ENCODE assay signal across 8 mouse cellular contexts in genomic region chr11:62247759-62248400, GRCm38 (mm10). TPM values are rescaled to one million over a fixed set of nuclear protein-coding genes. Genes with fewer than 3 reads are reported as not detected.
DNase-seq lines count a peak whose midpoint lies in the region; ATAC-seq and TF ChIP-seq lines count a peak whose summit lies in the region.

No protein-coding gene starts in this region.

- peak overlapping the region; percentile 58 for H3K9ac ChIP-seq in limb, embryonic 12.5 days (replicated peaks)

- WGBS in forebrain, embryonic 10.5 days = 42% methylated on average over 18 of the region's 18 CpGs
- WGBS in limb, embryonic 12.5 days = 39% methylated on average over 17 of the region's 18 CpGs
- 27% methylated on average over 18 of the region's 18 CpGs for WGBS in small intestine, adult 2 months

- H3K36me3 ChIP-seq in megakaryocyte, embryonic 14.5 days (replicated peaks; ENCODE audit: low read length) = peaks cover 35% of the 10 kb centered on the region
- no peaks in the 10 kb centered on the region for H3K36me3 ChIP-seq in forebrain, embryonic 10.5 days (replicated peaks)
- H3K36me3 ChIP-seq in limb, embryonic 12.5 days = no peaks in the 10 kb centered on the region
- H3K36me3 ChIP-seq in small intestine, adult 2 months (ENCODE audit: control insufficient read depth, insufficient read depth, low read length) = no peaks in the 10 kb centered on the region

- no peak for TF ChIP-seq POLR2A in small intestine, adult 2 months (IDR thresholded peaks at IDR 0.05; ENCODE audit: low read depth, low read length)

- peak overlapping the region; percentile 99 for H3K4me3 ChIP-seq in megakaryocyte, embryonic 14.5 days (replicated peaks)
- peak overlapping the region; percentile 76 for H3K4me3 ChIP-seq in forebrain, embryonic 10.5 days
- H3K4me3 ChIP-seq in limb, embryonic 12.5 days (replicated peaks) = peak overlapping the region; percentile 68
- peak overlapping the region; percentile 84 for H3K4me3 ChIP-seq in small intestine, adult 2 months (ENCODE audit: low read depth, low read length)

- TF ChIP-seq CTCF in small intestine, adult 2 months (IDR thresholded peaks at IDR 0.05; ENCODE audit: extremely low read depth, insufficient read length, insufficient replicate concordance, low read depth, low read length) = no peak

- H3K9me3 ChIP-seq in megakaryocyte, embryonic 14.5 days = peaks cover 13% of the 10 kb centered on the region
- peaks cover 15% of the 10 kb centered on the region; the same call in 1 of the 2 replicates for H3K9me3 ChIP-seq in forebrain, embryonic 10.5 days
- H3K9me3 ChIP-seq in limb, embryonic 12.5 days = peaks cover 8% of the 10 kb centered on the region; the same call in 1 of the 2 replicates

- no peak for ATAC-seq in megakaryocyte, adult 5-6 weeks (ENCODE audit: poor library complexity, severe bottlenecking)
- ATAC-seq in limb, embryonic 12.5 days (ENCODE audit: insufficient number of reproducible peaks, insufficient read depth, low FRiP score, low TSS enrichment, low read depth) = no peak
- no peak for ATAC-seq in activated CD4-positive, CD25-positive, alpha-beta regulatory T cell, adult 4 months

- peak overlapping the region; percentile 98 for H3K4me2 ChIP-seq in limb, embryonic 12.5 days

- H3K27me3 ChIP-seq in megakaryocyte, embryonic 14.5 days (replicated peaks) = no peaks in the 10 kb centered on the region
- peaks cover 59% of the 10 kb centered on the region for H3K27me3 ChIP-seq in forebrain, embryonic 10.5 days (ENCODE audit: poor library complexity, severe bottlenecking)
- H3K27me3 ChIP-seq in limb, embryonic 12.5 days = peaks cover 20% of the 10 kb centered on the region
- no peaks in the 10 kb centered on the region for H3K27me3 ChIP-seq in small intestine, adult 2 months (ENCODE audit: control insufficient read depth, insufficient read depth, low read length)

- H3K27ac ChIP-seq in forebrain, embryonic 10.5 days = peak overlapping the region; percentile 78; the same call in 1 of the 2 replicates
- no peak overlapping the region for H3K27ac ChIP-seq in limb, embryonic 12.5 days
- H3K27ac ChIP-seq in small intestine, adult 2 months (ENCODE audit: insufficient read depth, low read depth, low read length) = no peak overlapping the region

- DNase-seq in forebrain, embryonic 10.5 days (ENCODE audit: extremely low spot score, low spot score) = no peak
- DNase-seq in spleen, postnatal 4 days (ENCODE audit: low spot score in 2 of 2) = no peak
- no peak for DNase-seq in retina, embryonic 14.5 days (ENCODE audit: low spot score)

- peaks cover 68% of the 10 kb centered on the region for H3K4me1 ChIP-seq in megakaryocyte, embryonic 14.5 days
- H3K4me1 ChIP-seq in forebrain, embryonic 10.5 days = peaks cover 37% of the 10 kb centered on the region
- H3K4me1 ChIP-seq in limb, embryonic 12.5 days (replicated peaks) = peaks cover 34% of the 10 kb centered on the region
- H3K4me1 ChIP-seq in small intestine, adult 2 months (ENCODE audit: control insufficient read depth, insufficient read depth, insufficient read length, low read length) = peaks cover 5% of the 10 kb centered on the region

RNA-seq across cellular contexts. Expression of gene Adora2b, which starts 0.9 kb away (rescaled TPM):
- 4.6 and 10.6 TPM in 2 replicates for polyA plus RNA-seq in megakaryocyte, embryonic 14.5 days (2012; ENCODE audit: insufficient read depth, low replicate concordance)
- total RNA-seq in megakaryocyte, adult 5-6 weeks (2015) = 18.2 and 23.1 TPM in 2 replicates
- 16.7 and 17.1 TPM in 2 replicates for total RNA-seq in megakaryocyte, adult 5-6 weeks (2017)
- 4.6 and 5.0 TPM in 2 replicates for polyA plus RNA-seq in forebrain, embryonic 10.5 days (2016; fragmentation: Nextera tagmentation; extraction: Ambion mirVana)
- 7.8 and 8.1 TPM in 2 replicates for polyA plus RNA-seq in limb, embryonic 12.5 days (2016; fragmentation: Nextera tagmentation; extraction: Ambion mirVana)
- 16.4 and 36.4 TPM in 2 replicates for polyA plus RNA-seq in small intestine, adult 2 months (2012; rRNA removed)
- not detected for polyA plus RNA-seq in activated CD4-positive, CD25-positive, alpha-beta regulatory T cell, adult 4 months (2017; shearing (Covaris generic))

RNA-seq across cellular contexts. Expression of gene Zswim7, which starts 33.3 kb away (rescaled TPM):
- 11.6 TPM in 1 of 2 replicates, not detected in the other for polyA plus RNA-seq in megakaryocyte, embryonic 14.5 days (2012; ENCODE audit: insufficient read depth, low replicate concordance)
- 10.0 and 10.2 TPM in 2 replicates for total RNA-seq in megakaryocyte, adult 5-6 weeks (2015)
- 1.0 and 3.9 TPM in 2 replicates for total RNA-seq in megakaryocyte, adult 5-6 weeks (2017)
- polyA plus RNA-seq in forebrain, embryonic 10.5 days (2016; fragmentation: Nextera tagmentation; extraction: Ambion mirVana) = 13.6 and 15.1 TPM in 2 replicates
- polyA plus RNA-seq in limb, embryonic 12.5 days (2016; fragmentation: Nextera tagmentation; extraction: Ambion mirVana) = 23.7 and 25.8 TPM in 2 replicates
- 7.6 and 17.4 TPM in 2 replicates for polyA plus RNA-seq in small intestine, adult 2 months (2012; rRNA removed)
- polyA plus RNA-seq in activated CD4-positive, CD25-positive, alpha-beta regulatory T cell, adult 4 months (2017; shearing (Covaris generic)) = 10 to 100 TPM in 1 of 2 experiments, 1 to 10 TPM in 1; 8.7 to 10.3 TPM

RNA-seq across cellular contexts. Expression of gene Ttc19, which starts 33.4 kb away (rescaled TPM):
- polyA plus RNA-seq in megakaryocyte, embryonic 14.5 days (2012; ENCODE audit: insufficient read depth, low replicate concordance) = 1.8 and 2.7 TPM in 2 replicates
- total RNA-seq in megakaryocyte, adult 5-6 weeks (2015) = 7.4 and 10.8 TPM in 2 replicates
- 8.6 and 15.7 TPM in 2 replicates for total RNA-seq in megakaryocyte, adult 5-6 weeks (2017)
- polyA plus RNA-seq in forebrain, embryonic 10.5 days (2016; fragmentation: Nextera tagmentation; extraction: Ambion mirVana) = 16.2 and 17.2 TPM in 2 replicates
- 27.2 and 28.1 TPM in 2 replicates for polyA plus RNA-seq in limb, embryonic 12.5 days (2016; fragmentation: Nextera tagmentation; extraction: Ambion mirVana)
- 15.3 and 20.7 TPM in 2 replicates for polyA plus RNA-seq in small intestine, adult 2 months (2012; rRNA removed)
- polyA plus RNA-seq in activated CD4-positive, CD25-positive, alpha-beta regulatory T cell, adult 4 months (2017; shearing (Covaris generic)) = 10 to 100 TPM; 10.6 to 10.7 TPM
